Mouse (Mus musculus) common myeloid progenitor, adult 5-6 weeks (primary cell): ENCODE measurements around the gene Igsf10. TPM values are rescaled to one million over a fixed set of nuclear protein-coding genes. Genes with fewer than 3 reads are reported as not detected.

Source experiments
- ATAC-seq: replicated peaks from 2 replicates; pipeline ENCODE4 v1.8.0; 2016; ENCODE audit warnings: low read depth, mild to moderate bottlenecking, moderate TSS enrichment, inconsistent platforms; ENCODE audit not compliant: poor library complexity, severe bottlenecking
- total RNA-seq: library from RNA; stranded (forward); fragments of 200-1000, 187-1606 nt; gene quantifications from 2 replicates; pipeline ENCODE4 v1.2.3, GENCODE M21; 2017

The Igsf10 gene
- total RNA-seq, 1 experiment from 2014 or later = 0.41 TPM

- no peak for ATAC-seq
These were observed 48.3 kb downstream of the Igsf10 start for GRCm38 (mm10) chr3:59295699-59296562.

- ATAC-seq = no peak
These were observed 50.6 kb downstream of the Igsf10 start for GRCm38 (mm10) chr3:59293437-59294199.

DNA sequence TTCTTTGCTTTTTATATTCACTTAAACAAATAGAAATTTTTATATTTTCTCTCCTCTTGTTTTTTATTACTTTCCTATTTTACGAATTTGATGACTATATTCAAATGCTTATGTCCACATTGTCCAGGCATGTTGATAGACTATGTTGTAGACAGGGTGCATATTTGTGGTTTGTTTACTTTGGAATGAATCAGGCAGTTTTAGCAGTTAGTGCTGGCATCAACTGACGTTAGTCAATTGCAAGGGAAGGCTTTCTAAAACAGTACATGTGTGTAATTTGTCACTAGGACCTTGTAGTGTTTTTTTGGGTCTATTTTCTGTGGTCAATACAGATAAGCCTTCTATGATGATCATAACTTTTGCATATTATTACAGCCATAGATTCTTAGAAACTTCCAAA lies 53.6 kb downstream of the Igsf10 start:
- ATAC-seq = no peak

DNA sequence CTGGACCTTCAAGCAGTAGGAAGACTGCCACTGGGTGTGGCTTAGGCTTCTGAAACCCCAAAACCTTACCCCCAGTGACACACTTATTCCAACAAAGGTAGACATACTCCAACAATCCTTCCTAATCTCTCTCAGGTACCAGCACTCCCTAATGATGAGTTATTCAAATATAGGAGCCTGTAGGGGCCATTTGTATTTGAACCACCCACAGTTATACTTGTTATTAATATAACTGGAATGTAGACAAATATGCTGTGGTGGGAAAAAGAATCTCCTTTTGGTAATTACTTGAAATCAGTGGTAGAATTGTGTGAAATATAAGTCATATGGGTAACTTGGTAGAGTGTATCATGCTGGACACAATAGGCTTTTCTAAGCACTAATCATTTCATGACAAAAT lies 65.6 kb downstream of the Igsf10 start:
- no peak for ATAC-seq

- ATAC-seq = no peak
These were observed 66.0 kb downstream of the Igsf10 start for GRCm38 (mm10) chr3:59278254-59278533.

DNA sequence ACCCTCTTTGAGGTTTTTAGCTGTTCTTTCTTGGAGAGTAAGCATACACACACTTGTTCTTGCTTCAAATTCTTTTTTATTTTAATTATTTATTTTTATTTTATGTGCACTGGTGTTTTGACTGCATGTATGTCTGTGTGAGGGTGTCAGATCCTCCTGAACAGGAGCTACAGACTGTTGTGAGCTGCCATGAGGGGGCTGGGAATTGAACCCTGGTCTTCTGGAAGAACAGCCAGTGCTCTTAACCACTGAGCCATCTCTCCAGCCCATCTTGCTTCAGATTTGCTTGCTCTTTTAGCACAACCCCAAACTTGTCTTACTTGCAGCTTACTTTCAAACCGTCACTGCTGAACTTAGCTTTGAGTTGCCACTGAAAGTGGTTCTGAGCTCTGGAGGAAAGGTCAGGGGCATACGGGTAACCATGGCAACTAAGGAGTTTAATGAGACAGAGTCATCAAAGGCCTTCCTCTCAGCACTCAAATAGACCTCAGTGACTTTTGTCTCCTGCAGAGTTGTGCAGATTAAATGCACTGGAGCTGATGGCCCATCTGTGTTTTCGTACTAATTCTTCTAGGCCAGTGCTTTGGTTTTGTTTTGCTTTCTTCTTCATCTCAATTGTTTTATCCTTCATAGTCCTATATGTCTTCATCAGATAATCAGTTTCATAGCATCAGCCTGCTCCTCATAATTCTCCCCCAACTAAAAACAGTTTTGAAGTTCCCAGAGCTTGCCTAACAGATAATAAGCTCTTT lies 66.5 kb downstream of the Igsf10 start:
- no peak for ATAC-seq

DNA sequence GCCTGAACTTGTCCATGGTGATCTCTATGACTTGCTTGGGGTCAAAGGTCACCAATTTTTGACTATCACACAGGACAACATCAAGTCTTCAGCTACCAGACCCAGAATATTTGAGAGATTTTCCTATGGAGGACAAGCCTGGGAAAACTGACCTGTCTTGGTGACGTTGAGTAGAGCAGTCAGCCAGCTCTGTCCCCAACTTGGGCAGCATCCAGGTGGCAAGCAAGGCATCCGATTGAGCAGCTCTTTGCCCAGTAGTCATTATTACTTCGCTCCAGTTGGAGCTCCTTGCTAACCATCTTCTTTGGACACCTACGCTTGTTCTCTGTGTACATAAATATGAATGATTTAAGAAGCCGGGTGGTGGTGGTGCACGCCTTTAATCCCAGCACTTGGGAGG lies 73.4 kb downstream of the Igsf10 start:
- ATAC-seq = no peak

Other genes with a start within 250 kb of the Igsf10 start
- 55.6 and 57.4 TPM in 2 replicates for gene Gpr171, start 242.6 kb downstream of the Igsf10 start, total RNA-seq
- gene P2ry14, start 190.8 kb downstream of the Igsf10 start, total RNA-seq = 18.9 and 22.0 TPM in 2 replicates
- gene Gpr87, start 149.3 kb downstream of the Igsf10 start, total RNA-seq = 0.14 TPM in 1 of 2 replicates, not detected in the other
- gene P2ry13, start 133.5 kb downstream of the Igsf10 start, total RNA-seq = 0.58 and 0.91 TPM in 2 replicates
- 0.15 TPM in 1 of 2 replicates, not detected in the other for gene P2ry12, start 81.5 kb downstream of the Igsf10 start, total RNA-seq